Mouse (Mus musculus) MEL (cell line): ENCODE data around the gene Il10rb. TPM values are rescaled to one million over a fixed set of nuclear protein-coding genes. Genes with fewer than 3 reads are reported as not detected.

Experiments used
- DNase-seq: peaks from one replicate; pipeline ENCODE4 v3.0.0; 2011; ENCODE audit warnings: low read depth, low spot score
- H3K27ac ChIP-seq: 2 replicates; pipeline ENCODE4 v1.5.1; 2012; ENCODE audit warnings: low read depth, mild to moderate bottlenecking, control low read depth, low read length, moderate library complexity; ENCODE audit not compliant: control insufficient read depth
- H3K27me3 ChIP-seq, 2 experiments: fragments of 150-350 bp in 1 of 2; sonication (generic) in 1 of 2; 2 replicates each; pipeline ENCODE4 v1.6.1; 2012; ENCODE audit warnings: low read length in 2 of 2, mild to moderate bottlenecking in 2 of 2, improper control_type of control experiment in 1 of 2, moderate library complexity in 1 of 2; ENCODE audit not compliant: insufficient read depth in 2 of 2, control insufficient read depth in 1 of 2
- H3K36me3 ChIP-seq, 2 experiments: 2 replicates each; pipeline ENCODE4 v1.6.1; 2012 to 2014; ENCODE audit warnings: low read length in 2 of 2, improper control_type of control experiment in 1 of 2, inconsistent platforms in 1 of 2, mild to moderate bottlenecking in 1 of 2; ENCODE audit not compliant: insufficient read depth in 2 of 2, control insufficient read depth in 1 of 2
- H3K4me1 ChIP-seq, 2 experiments: fragments of 150-350 bp in 1 of 2; sonication (generic) in 1 of 2; 2 replicates each; pipeline ENCODE4 v1.6.1; 2012; ENCODE audit warnings: low read length in 2 of 2, improper control_type of control experiment in 1 of 2, mild to moderate bottlenecking in 1 of 2; ENCODE audit not compliant: insufficient read depth in 2 of 2, control insufficient read depth in 1 of 2
- H3K4me3 ChIP-seq, 2 experiments: fragments of 150-350 bp in 1 of 2; sonication (generic) in 1 of 2; 2 replicates each; pipeline ENCODE4 v1.5.1; 2012; ENCODE audit warnings: low read depth in 2 of 2, low read length in 2 of 2, mild to moderate bottlenecking in 2 of 2, moderate library complexity in 2 of 2, control low read depth in 1 of 2, improper control_type of control experiment in 1 of 2; ENCODE audit not compliant: control insufficient read depth in 1 of 2, insufficient read depth in 1 of 2
- H3K79me2 ChIP-seq: 2 replicates; pipeline ENCODE4 v1.6.1; 2012; ENCODE audit warnings: mild to moderate bottlenecking, low read length, moderate library complexity; ENCODE audit not compliant: control insufficient read depth, poor library complexity, insufficient read depth
- H3K9ac ChIP-seq: 2 replicates; pipeline ENCODE4 v1.6.1; 2012; ENCODE audit warnings: low read depth, mild to moderate bottlenecking, control low read depth, low read length, moderate library complexity; ENCODE audit not compliant: control insufficient read depth, poor library complexity, severe bottlenecking
- H3K9me3 ChIP-seq: fragments of 150-350 bp; sonication (generic); replicated peaks from 2 replicates; pipeline ENCODE4 v1.6.1; 2012; ENCODE audit warnings: mild to moderate bottlenecking, low read length, improper control_type of control experiment, moderate library complexity; ENCODE audit not compliant: insufficient read depth
- CHD1 ChIP-seq: IDR thresholded peaks from 2 replicates; pipeline ENCODE4 v1.6.1; 2012; ENCODE audit warnings: low read depth, mild to moderate bottlenecking, inconsistent platforms, low read length, improper control_type of control experiment
- E2F4 ChIP-seq: IDR thresholded peaks from 2 replicates; pipeline ENCODE4 v1.6.1; 2011; ENCODE audit warnings: low read depth, low read length, improper control_type of control experiment, borderline replicate concordance
- ELF1 ChIP-seq: IDR thresholded peaks from 2 replicates; pipeline ENCODE4 v1.6.1; 2014; ENCODE audit warnings: low read depth, mild to moderate bottlenecking, inconsistent platforms, low read length, improper control_type of control experiment, moderate library complexity
- ETS1 ChIP-seq: IDR thresholded peaks from 2 replicates; pipeline ENCODE4 v1.6.1; 2012; ENCODE audit warnings: low read depth, mild to moderate bottlenecking, inconsistent platforms, low read length, improper control_type of control experiment, moderate library complexity
- HCFC1 ChIP-seq: IDR thresholded peaks from 2 replicates; pipeline ENCODE4 v1.6.1; 2012; ENCODE audit warnings: low read depth, mild to moderate bottlenecking, inconsistent platforms, low read length, improper control_type of control experiment, moderate library complexity
- JUND ChIP-seq: IDR thresholded peaks from 2 replicates; pipeline ENCODE4 v1.6.1; 2011; ENCODE audit warnings: low read depth, mild to moderate bottlenecking, improper control_type of control experiment, low read length
- MAFK ChIP-seq: IDR thresholded peaks from 2 replicates; pipeline ENCODE4 v1.6.1; 2011; ENCODE audit warnings: low read depth, mild to moderate bottlenecking, low read length, improper control_type of control experiment, borderline replicate concordance
- MAX ChIP-seq: IDR thresholded peaks from 2 replicates; pipeline ENCODE4 v1.6.1; 2011; ENCODE audit warnings: low read length, improper control_type of control experiment
- MEF2A ChIP-seq: IDR thresholded peaks from 2 replicates; pipeline ENCODE4 v1.6.1; 2014; ENCODE audit warnings: low read depth, mild to moderate bottlenecking, inconsistent platforms, low read length, improper control_type of control experiment; ENCODE audit not compliant: poor library complexity, insufficient replicate concordance, severe bottlenecking; ENCODE audit errors: extremely low read depth
- NRF1 ChIP-seq: IDR thresholded peaks from 2 replicates; pipeline ENCODE4 v1.6.1; 2014; ENCODE audit warnings: low read depth, mild to moderate bottlenecking, inconsistent platforms, low read length, improper control_type of control experiment, moderate library complexity; ENCODE audit not compliant: poor library complexity, insufficient read depth, severe bottlenecking
- POLR2A ChIP-seq, 2 experiments: IDR thresholded peaks; 2 replicates each; pipeline ENCODE4 v1.6.1; 2011 to 2012; ENCODE audit warnings: low read length in 2 of 2, mild to moderate bottlenecking in 2 of 2, control low read depth in 1 of 2, improper control_type of control experiment in 1 of 2, low read depth in 1 of 2, moderate library complexity in 1 of 2; ENCODE audit not compliant: control insufficient read depth in 1 of 2, insufficient read depth in 1 of 2, poor library complexity in 1 of 2
- SIN3A ChIP-seq: IDR thresholded peaks from 2 replicates; pipeline ENCODE4 v1.6.1; 2012; ENCODE audit warnings: low read length, improper control_type of control experiment, inconsistent platforms
- USF1 ChIP-seq: IDR thresholded peaks from 2 replicates; pipeline ENCODE4 v1.6.1; 2014; ENCODE audit warnings: low read depth, mild to moderate bottlenecking, inconsistent platforms, low read length, improper control_type of control experiment, moderate library complexity
- USF2 ChIP-seq, 2 experiments: IDR thresholded peaks; 2 replicates each; pipeline ENCODE4 v1.6.1; 2011 to 2012; ENCODE audit warnings: improper control_type of control experiment in 2 of 2, low read length in 2 of 2, borderline replicate concordance in 1 of 2, inconsistent platforms in 1 of 2, low read depth in 1 of 2, mild to moderate bottlenecking in 1 of 2; ENCODE audit not compliant: insufficient read depth in 1 of 2
- ZMIZ1 ChIP-seq: IDR thresholded peaks from 2 replicates; pipeline ENCODE4 v1.6.1; 2012; ENCODE audit warnings: low read depth, mild to moderate bottlenecking, inconsistent platforms, low read length, improper control_type of control experiment, moderate library complexity
- ZNF384 ChIP-seq: IDR thresholded peaks from 2 replicates; pipeline ENCODE4 v1.6.1; 2012; ENCODE audit warnings: low read depth, mild to moderate bottlenecking, inconsistent platforms, low read length, improper control_type of control experiment
- polyA plus RNA-seq, 2 experiments: library from polyadenylated mRNA; stranded (reverse) in 1 of 2; unstranded in 1 of 2; fragments of >175 nt in 1 of 2; fragments of >200 nt in 1 of 2; gene quantifications; 2 replicates each; pipeline versions ENCODE4 v1.2.1 to v1.2.4; 2012; ENCODE audit warnings: low replicate concordance in 2 of 2, low read depth in 1 of 2; ENCODE audit not compliant: insufficient read length in 2 of 2, insufficient read depth in 1 of 2, missing spikeins in 1 of 2
- total RNA-seq: library from RNA; depleted of rRNA; stranded (reverse); fragments of 300-350 nt; gene quantifications from 2 replicates; pipeline ENCODE4 v1.2.3, GENCODE M21; 2012

The Il10rb gene
- total and polyA plus RNA-seq, 3 experiments: 4.7 to 14.6 TPM; not detected in 1

DNA sequence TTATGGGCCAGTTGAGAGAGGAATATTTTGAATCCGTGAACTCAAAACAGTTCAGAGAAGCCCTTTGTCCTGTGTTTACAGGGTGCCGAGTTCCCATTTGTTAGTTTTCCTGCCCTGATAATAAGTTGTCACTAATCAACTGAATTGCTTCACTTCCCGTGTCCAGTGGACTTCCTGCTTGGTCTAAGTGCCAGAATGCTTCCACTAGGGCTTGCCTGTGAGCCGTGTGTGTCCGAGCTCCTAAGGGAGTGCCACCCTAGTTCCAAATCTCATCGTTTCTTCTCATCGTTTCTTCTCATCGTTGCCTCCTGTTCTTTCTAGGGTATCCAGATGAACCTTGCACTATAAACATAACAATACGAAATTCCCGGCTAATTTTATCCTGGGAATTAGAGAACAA, 20.3 kb upstream of the Il10rb start:
- TF ChIP-seq MAX (no peak), MAFK (no peak), ELF1 (no peak), E2F4 (no peak), HCFC1 (no peak), ETS1 (no peak), USF1 (no peak), NRF1 (no peak), MEF2A (no peak), CHD1 (no peak), SIN3A (no peak), POLR2A (IDR thresholded peaks at IDR 0.05; ENCODE audit: control insufficient read depth in 1 of 2, insufficient read depth in 1 of 2, low read depth in 1 of 2, low read length in 2 of 2, poor library complexity in 1 of 2) (no peak)
- TF ChIP-seq, all 39 proteins: peak for 0
- Histone ChIP-seq H3K27ac (no peak overlapping the region), H3K27me3 (no peaks in the 10 kb centered on the region), H3K36me3 (peaks cover 7 to 26% of the 10 kb centered on the region in 2 experiments), H3K79me2 (no peaks in the 10 kb centered on the region), H3K9me3 (no peaks in the 10 kb centered on the region), H3K4me3 (no peak overlapping the region), H3K9ac (no peak overlapping the region), H3K4me1 (peaks cover 0 to 9% of the 10 kb centered on the region in 2 experiments; a peak in 2 of 4 replicates)
- no peak for DNase-seq

DNA sequence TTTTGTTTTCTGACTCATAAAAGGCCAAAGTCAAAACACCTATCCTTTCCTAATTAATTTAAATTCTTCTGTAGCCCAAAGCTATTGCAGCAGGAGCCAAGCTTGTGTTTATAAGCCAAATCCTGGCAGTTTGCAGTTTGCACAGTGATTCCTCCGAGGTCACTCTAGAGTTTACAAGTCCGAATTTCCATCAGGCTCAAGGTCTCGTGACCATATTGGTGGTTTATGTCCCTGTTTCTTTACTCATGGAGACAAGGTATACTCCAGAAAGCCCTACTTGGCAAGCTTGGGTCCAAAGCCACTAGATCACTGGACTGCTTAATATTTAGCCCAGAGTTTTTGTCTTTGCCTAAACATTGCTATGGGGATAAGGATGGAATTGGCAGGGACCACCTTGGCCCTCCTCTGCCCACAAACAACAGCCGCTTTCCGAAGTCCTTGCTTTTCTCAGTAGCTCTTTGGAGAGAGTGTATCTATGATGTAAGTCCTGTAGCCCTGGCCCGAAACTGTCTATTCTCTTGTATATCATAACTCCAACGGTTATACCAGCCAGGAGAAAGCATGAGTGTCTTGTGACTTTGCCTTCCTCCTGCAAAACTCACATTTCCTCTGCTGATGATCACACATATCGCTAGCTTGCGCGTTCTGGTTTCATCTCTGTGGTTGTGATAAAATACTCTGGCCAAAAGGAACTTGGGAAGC, 19.4 kb upstream of the Il10rb start:
- no peak overlapping the region for H3K27ac ChIP-seq
- no peak for DNase-seq
- H3K27me3 ChIP-seq: no peaks in the 10 kb centered on the region
- no peak overlapping the region for H3K4me3 ChIP-seq
- H3K36me3 ChIP-seq: peaks cover 7 to 27% of the 10 kb centered on the region in 2 experiments
- TF ChIP-seq SIN3A (no peak), USF1 (no peak), ZMIZ1 (no peak), NRF1 (no peak), JUND (no peak), USF2 (IDR thresholded peaks at IDR 0.05; ENCODE audit: borderline replicate concordance in 1 of 2, insufficient read depth in 1 of 2, low read depth in 1 of 2, low read length in 2 of 2) (no peak), E2F4 (no peak), CHD1 (no peak), ZNF384 (no peak), MEF2A (no peak)
- TF ChIP-seq, all 39 proteins: peak for 0
- Histone ChIP-seq H3K9ac (no peak overlapping the region), H3K9me3 (no peaks in the 10 kb centered on the region), H3K79me2 (no peaks in the 10 kb centered on the region), H3K4me1 (peaks cover 0 to 9% of the 10 kb centered on the region in 2 experiments; a peak in 2 of 4 replicates)
